Mouse (Mus musculus) forebrain, embryonic 11.5 days (tissue): ENCODE results near the gene Samd5. TPM values are rescaled to one million over a fixed set of nuclear protein-coding genes. Genes with fewer than 3 reads are reported as not detected.

Experiments used
- ATAC-seq: fragments of 200-750 bp; cut with Nextera tagmentation; replicated peaks from 2 replicates; pipeline ENCODE4 v1.8.0; 2017; ENCODE audit warnings: moderate TSS enrichment; ENCODE audit not compliant: low FRiP score
- DNase-seq: peaks from one replicate; pipeline ENCODE4 v3.0.0-alpha.2; 2017; ENCODE audit warnings: low spot score
- H3K27ac ChIP-seq: fragments of 300-500 bp; sonication (generic); 2 replicates; pipeline ENCODE4 v1.5.1; 2014; ENCODE audit warnings: low read depth, low read length
- H3K27me3 ChIP-seq: fragments of 300-500 bp; sonication (generic); 2 replicates; pipeline ENCODE4 v1.6.1; 2014; ENCODE audit warnings: mild to moderate bottlenecking, low read length, mixed read lengths; ENCODE audit not compliant: control insufficient read depth, insufficient read depth
- H3K36me3 ChIP-seq: fragments of 300-500 bp; sonication (generic); 2 replicates; pipeline ENCODE4 v1.6.1; 2014; ENCODE audit warnings: mild to moderate bottlenecking, low read length, moderate library complexity, mixed read lengths; ENCODE audit not compliant: control insufficient read depth, insufficient read depth
- H3K4me1 ChIP-seq: fragments of 300-500 bp; sonication (generic); replicated peaks from 2 replicates; pipeline ENCODE4 v1.6.1; 2014; ENCODE audit warnings: low read length, mixed read lengths; ENCODE audit not compliant: control insufficient read depth, insufficient read depth
- H3K4me2 ChIP-seq: fragments of 300-500 bp; sonication (generic); 2 replicates; pipeline ENCODE4 v1.6.1; 2014; ENCODE audit warnings: low read depth, mild to moderate bottlenecking, low read length, moderate library complexity, mixed read lengths; ENCODE audit not compliant: severe bottlenecking
- H3K4me3 ChIP-seq: fragments of 300-500 bp; sonication (generic); 2 replicates; pipeline ENCODE4 v1.5.1; 2014; ENCODE audit warnings: low read depth, low read length
- H3K9ac ChIP-seq: fragments of 300-500 bp; sonication (generic); 2 replicates; pipeline ENCODE4 v1.6.1; 2014; ENCODE audit warnings: low read length
- H3K9me3 ChIP-seq: fragments of 300-500 bp; sonication (generic); 2 replicates; pipeline ENCODE4 v1.6.1; 2016; ENCODE audit warnings: low read length, mixed read lengths; ENCODE audit not compliant: control insufficient read depth
- WGBS: fragments of 180-500 bp; shearing (Covaris S2); extraction: QIAGEN DNeasy Blood & Tissue Kit; methylation state at CpG from one replicate; pipeline ENCODE4 v1.1.7; 2014; 5-methylcytosine and 5-hydroxymethylcytosine counted together
- polyA plus RNA-seq: library from polyadenylated mRNA; unstranded; fragments of >200 nt; fragmentation: Nextera tagmentation; extraction: Ambion mirVana; gene quantifications from 2 replicates; pipeline ENCODE4 v1.2.1, GENCODE M21; 2014

The Samd5 gene
- polyA plus RNA-seq, 1 experiment from 2014 or later, result 7.3 TPM

DNA sequence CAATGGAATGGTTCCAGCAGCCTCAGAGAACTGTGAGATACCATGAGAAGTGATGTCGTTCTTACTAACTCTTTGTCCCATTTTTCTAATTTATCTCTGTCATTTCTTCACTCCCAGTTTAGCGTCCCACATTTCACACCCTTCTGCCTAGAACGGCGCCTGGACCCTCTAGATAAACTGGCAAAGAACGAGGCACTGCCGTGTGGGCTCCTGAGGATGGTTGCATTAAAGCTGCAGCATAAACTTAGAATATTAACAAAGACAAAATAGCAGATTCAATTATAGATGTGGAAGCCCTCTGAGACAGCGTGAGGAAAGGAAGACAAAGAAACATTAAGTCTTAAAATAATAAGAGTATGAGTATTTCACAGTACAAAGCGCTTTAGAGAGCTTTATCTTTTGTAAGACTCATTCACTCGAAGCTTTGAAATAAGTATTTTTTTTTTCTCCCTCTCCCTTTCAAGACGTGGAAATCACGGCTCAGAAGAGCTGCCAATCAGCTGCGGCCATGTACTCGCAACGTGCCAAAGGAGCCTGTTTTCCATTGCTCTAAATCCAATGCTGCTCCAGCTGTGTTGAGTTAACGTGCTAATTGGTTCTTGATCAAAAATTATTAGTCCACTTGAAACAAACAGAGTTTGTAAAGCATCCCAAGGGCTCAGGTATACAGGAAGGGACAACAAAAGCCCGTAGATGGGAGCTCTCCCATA lies 19.1 kb upstream of the Samd5 start:
- Histone ChIP-seq H3K4me2 (no peak overlapping the region), H3K4me1 (no peaks in the 10 kb centered on the region; the same call in 1 of the 2 replicates), H3K4me3 (no peak overlapping the region), H3K9ac (no peak overlapping the region), H3K9me3 (no peaks in the 10 kb centered on the region), H3K27ac (no peak overlapping the region), H3K36me3 (no peaks in the 10 kb centered on the region), H3K27me3 (no peaks in the 10 kb centered on the region)
- 54% methylated on average over 16 of the region's 16 CpGs for WGBS
- no peak for ATAC-seq
- peak; percentile 53 for DNase-seq

DNA sequence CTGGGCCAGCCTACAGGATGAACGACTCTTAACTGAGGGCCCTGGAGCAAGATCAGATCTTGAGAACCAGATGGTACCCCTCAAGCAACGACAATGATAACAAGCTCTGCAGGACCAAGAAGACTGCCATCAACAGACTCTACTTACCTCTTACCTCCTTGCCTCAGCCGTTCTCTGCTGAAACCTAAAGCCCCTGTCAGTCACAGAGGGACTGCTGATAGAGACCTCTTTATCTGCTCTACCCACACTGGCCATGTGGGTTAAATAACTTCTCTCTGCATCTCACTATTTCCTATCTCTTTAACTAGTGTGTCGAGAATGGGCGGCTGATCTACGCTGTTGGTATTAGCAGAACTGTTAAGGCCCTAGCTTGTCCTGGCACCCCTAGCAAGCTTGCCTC lies 5.9 kb upstream of the Samd5 start:
- WGBS, result 91% methylated on average over 6 of the region's 6 CpGs
- H3K36me3 ChIP-seq, result no peaks in the 10 kb centered on the region
- no peak for DNase-seq

DNA sequence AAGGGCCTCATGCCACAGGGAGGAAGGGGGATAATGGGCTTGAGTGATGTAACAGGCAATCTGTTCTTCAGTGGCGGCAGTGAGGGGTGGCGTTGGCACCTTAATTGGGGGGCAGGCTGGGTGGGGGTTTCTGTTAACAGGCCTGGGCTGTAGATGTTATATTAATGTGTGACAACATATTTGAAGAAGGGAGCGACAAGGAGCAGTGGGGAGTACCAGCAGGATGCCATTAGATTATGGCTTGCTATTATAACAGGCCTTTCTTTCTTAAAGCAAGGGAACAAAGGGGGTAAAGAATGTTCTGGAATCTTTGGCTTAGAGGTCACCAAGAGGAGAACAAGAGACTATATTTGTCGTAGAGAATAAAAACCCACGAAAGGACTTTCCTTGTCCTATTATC lies 4.9 kb upstream of the Samd5 start:
- Histone ChIP-seq H3K27ac (no peak overlapping the region), H3K9me3 (no peaks in the 10 kb centered on the region), H3K27me3 (peaks cover 6% of the 10 kb centered on the region; the same call in 1 of the 2 replicates), H3K9ac (no peak overlapping the region), H3K4me3 (no peak overlapping the region), H3K36me3 (no peaks in the 10 kb centered on the region), H3K4me2 (no peak overlapping the region), H3K4me1 (peaks cover 2% of the 10 kb centered on the region; the same call in 1 of the 2 replicates)
- DNase-seq, result no peak
- no peak for ATAC-seq
- 8% methylated on average over 5 of the region's 5 CpGs for WGBS

More for the DNA sequence above, 5.9 kb upstream of the Samd5 start:
- no peak for ATAC-seq
- H3K4me1 ChIP-seq, result no peaks in the 10 kb centered on the region; the same call in 1 of the 2 replicates
- H3K27ac ChIP-seq, result no peak overlapping the region
- H3K9me3 ChIP-seq, result no peaks in the 10 kb centered on the region
- H3K4me3 ChIP-seq, result no peak overlapping the region
- peaks cover 3% of the 10 kb centered on the region; the same call in 1 of the 2 replicates for H3K27me3 ChIP-seq
- H3K4me2 ChIP-seq, result no peak overlapping the region
- H3K9ac ChIP-seq, result no peak overlapping the region

DNA sequence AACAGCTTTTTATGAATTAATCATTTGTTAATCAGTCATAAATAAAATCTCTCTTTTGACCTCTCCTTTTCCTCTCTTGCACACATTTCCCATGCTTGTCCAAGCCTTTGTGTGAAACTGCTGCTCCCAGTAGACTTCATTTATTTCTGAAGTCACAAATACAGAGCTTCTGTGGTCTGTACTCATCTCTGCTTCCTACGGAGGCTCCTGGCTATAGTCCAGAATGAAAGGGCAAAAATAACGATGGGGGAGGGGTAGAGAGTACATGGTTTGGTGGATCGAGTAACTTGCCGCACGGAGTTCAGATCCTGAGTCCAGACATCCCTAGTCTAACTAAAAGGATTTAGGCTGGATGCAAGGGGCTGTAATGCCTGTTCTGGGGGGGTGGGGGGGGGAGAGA lies 3.1 kb upstream of the Samd5 start:
- H3K4me1 ChIP-seq, result peaks cover 2% of the 10 kb centered on the region; the same call in 1 of the 2 replicates
- ATAC-seq, result no peak
- no peaks in the 10 kb centered on the region for H3K36me3 ChIP-seq
- 35% methylated on average over 5 of the region's 5 CpGs for WGBS
- no peak overlapping the region for H3K4me2 ChIP-seq
- no peak for DNase-seq
- no peaks in the 10 kb centered on the region for H3K9me3 ChIP-seq
- no peak overlapping the region for H3K4me3 ChIP-seq
- peaks cover 6% of the 10 kb centered on the region for H3K27me3 ChIP-seq
- H3K27ac ChIP-seq, result no peak overlapping the region
- H3K9ac ChIP-seq, result no peak overlapping the region

DNA sequence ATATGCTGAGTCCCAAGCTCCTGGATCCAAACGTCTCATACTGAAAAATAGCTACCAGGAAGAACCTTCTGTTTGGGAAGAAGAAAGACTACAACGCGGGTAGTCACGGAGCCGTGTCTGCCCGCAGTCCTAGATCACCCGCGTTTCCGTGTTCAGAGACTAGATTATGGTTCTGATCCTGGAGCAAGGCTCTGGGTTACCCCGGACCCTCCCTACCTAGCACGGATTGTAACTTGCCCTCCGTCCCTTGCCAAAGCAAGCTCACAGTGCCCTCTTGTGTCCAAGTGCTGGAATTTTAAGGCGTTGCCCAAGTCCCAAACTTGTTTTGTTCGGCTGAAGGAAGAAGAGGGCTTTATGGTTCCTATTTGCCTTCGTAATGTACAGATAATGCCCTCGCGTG lies 1.9 kb upstream of the Samd5 start:
- Histone ChIP-seq H3K9me3 (no peaks in the 10 kb centered on the region), H3K4me1 (peaks cover 2% of the 10 kb centered on the region; the same call in 1 of the 2 replicates), H3K36me3 (no peaks in the 10 kb centered on the region), H3K4me2 (peak overlapping the region; percentile 35; the same call in 1 of the 2 replicates), H3K4me3 (peak overlapping the region; percentile 15; the same call in 1 of the 2 replicates), H3K27me3 (peaks cover 6% of the 10 kb centered on the region), H3K9ac (no peak overlapping the region), H3K27ac (no peak overlapping the region)
- ATAC-seq (0 out of 2 replicates have a peak, but pooled peaks have one; percentile 54), DNase-seq (peak; percentile 85)
- 4% methylated on average over 17 of the region's 17 CpGs for WGBS

DNA sequence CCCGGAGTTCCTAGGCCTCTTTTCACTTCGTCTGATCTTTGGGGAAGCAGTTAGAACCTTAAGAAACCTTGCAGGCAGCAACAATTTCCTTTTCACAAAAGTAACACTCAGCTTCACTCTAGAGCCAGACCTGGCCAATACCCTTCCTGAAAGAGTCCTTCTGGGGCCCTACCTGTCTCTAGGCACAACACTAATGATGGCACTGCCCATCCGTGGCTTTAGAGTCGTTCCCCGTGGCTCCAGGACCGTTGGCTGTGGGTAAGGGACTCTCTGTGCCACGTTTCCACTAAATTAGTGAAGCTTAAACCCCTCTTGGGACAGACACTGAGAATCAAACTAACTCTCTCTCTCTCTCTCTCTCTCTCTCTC lies 1.4 kb upstream of the Samd5 start:
- Histone ChIP-seq H3K4me2 (peak overlapping the region; percentile 95), H3K4me3 (no peak overlapping the region), H3K4me1 (peaks cover 2% of the 10 kb centered on the region; the same call in 1 of the 2 replicates), H3K36me3 (no peaks in the 10 kb centered on the region), H3K27me3 (peaks cover 6% of the 10 kb centered on the region), H3K9me3 (no peaks in the 10 kb centered on the region), H3K9ac (0 out of 2 replicates have a peak overlapping the region, but pooled peaks have one; percentile 12), H3K27ac (no peak overlapping the region)
- DNase-seq (no peak), ATAC-seq (no peak)
- under 1% methylated on average over 7 of the region's 7 CpGs for WGBS

DNA sequence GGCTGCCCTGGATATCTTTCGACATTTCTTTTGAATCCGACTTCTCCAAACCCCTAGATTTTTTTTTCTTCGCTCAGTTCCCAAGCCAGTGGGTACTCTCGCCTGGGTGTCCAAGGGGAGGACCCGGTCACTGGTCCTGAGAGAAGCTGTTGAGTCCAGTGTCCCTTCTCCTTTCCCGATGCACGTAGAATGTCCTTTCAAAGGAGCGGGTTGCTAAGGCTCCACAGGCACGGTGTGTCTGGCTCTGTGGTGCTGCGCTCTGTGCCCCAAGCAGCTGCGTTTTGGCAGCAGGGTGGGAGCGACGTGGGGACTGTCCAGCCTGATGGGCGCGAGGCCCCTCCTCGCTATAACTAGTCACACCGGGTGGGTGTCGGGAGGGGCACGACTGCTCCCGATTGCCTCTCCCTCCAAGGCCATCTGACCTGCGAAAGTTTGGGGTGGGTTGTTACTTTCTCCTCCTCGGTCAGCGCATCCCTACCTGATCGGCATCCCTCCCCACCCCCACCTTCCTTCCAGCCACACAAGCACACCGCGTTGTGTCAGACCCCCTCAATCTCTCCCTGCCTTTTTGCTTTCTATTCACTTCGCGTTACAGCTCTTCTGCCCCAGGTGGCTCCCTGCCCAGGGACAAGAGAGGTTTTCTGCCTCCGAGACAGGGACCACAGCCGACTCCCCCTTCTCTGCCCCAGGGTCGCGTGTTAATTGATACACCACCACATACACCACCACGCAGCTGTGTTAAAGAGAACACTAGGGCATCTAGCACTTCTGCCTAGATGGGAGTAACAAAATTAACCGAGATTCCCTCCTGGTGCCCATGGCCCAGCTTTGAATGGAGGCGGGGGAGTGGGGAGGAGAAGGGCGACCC lies 776 bp upstream of the Samd5 start:
- Histone ChIP-seq H3K4me2 (peak overlapping the region; percentile 95), H3K9ac (peak overlapping the region; percentile 75), H3K9me3 (no peaks in the 10 kb centered on the region), H3K27ac (no peak overlapping the region), H3K4me1 (peaks cover 2% of the 10 kb centered on the region; the same call in 1 of the 2 replicates), H3K4me3 (peak overlapping the region; percentile 65), H3K36me3 (no peaks in the 10 kb centered on the region), H3K27me3 (peaks cover 6% of the 10 kb centered on the region)
- peak; percentile 69 for DNase-seq
- 2% methylated on average over 35 of the region's 36 CpGs for WGBS
- peak; percentile 49 for ATAC-seq

DNA sequence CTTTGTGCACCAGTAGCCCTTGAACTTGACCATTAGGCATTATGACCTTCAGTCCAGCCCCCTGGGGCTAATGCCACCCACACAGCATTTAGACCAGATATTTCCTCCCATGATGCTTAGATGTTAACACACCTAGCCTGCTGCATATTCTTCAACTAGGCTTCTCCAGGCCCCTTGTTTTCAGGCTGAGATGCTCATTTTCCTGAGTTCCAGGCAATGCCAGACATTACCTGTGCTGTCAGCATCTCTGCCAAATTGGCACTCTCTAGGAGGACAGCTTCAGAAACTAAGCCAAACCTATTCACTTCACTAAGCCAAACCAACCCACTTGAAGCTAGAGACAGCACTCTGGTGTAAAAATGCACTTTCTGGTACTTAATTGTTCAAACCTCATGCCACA lies 1.7 kb downstream of the Samd5 start:
- H3K27ac ChIP-seq, result no peak overlapping the region
- no peak for DNase-seq
- H3K9me3 ChIP-seq, result no peaks in the 10 kb centered on the region
- H3K4me2 ChIP-seq, result peak overlapping the region; percentile 12; the same call in 1 of the 2 replicates
- peak overlapping the region; percentile 1; the same call in 1 of the 2 replicates for H3K4me3 ChIP-seq
- H3K36me3 ChIP-seq, result no peaks in the 10 kb centered on the region
- ATAC-seq, result no peak
- H3K27me3 ChIP-seq, result peaks cover 6% of the 10 kb centered on the region
- H3K9ac ChIP-seq, result no peak overlapping the region
- H3K4me1 ChIP-seq, result peaks cover 2% of the 10 kb centered on the region; the same call in 1 of the 2 replicates
